Mouse (Mus musculus): Measurements from ENCODE around the gene Pold1.

- TF ChIP-seq CTCF (conservative IDR thresholded peaks at IDR 0.05; ENCODE audit: insufficient read depth, insufficient read length, low read depth, low read length) = no peak
- TF ChIP-seq POLR2A (IDR thresholded peaks at IDR 0.05; ENCODE audit: low read depth, low read length) = peak; percentile 73
Measured at GRCm38 (mm10) chr7:44572213-44572701, 23.6 kb upstream of the Pold1 start, which contains the start of gene Napsa.
